Mouse (Mus musculus) urinary bladder, adult 18-20 months (tissue): ENCODE measurements around the gene Gm37240.

Experiments used
- DNase-seq, 2 experiments: peaks; one replicate each; pipeline ENCODE4 v3.0.0; 2022; ENCODE audit warnings: low spot score in 2 of 2, mixed read lengths in 2 of 2

Gene Gm37240

GRCm38 (mm10) chr3:85140488-85140887, 746.8 kb downstream of the Gm37240 start:
- DNase-seq = no peak

- DNase-seq = no peak
Measured at GRCm38 (mm10) chr3:85138407-85138806, 748.9 kb downstream of the Gm37240 start.

DNA sequence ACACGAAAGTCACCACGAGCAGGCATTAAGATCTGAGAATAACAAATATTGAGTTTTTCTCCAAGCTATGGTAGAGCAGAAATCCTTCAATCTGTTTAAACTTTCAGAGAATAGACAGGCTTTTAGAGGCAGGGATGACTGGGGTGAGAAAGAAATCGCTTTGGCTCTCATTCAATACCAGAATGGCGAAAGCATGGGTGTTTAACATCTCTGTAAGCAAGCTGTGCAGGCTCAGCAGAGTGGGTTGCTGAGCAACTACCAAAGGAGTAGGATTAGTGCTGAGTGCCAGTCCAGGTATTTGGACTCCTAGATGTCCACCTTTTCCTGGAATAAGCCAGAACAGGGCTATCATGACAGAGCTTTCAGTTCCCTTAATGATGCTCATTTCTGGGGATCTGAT, 753.8 kb downstream of the Gm37240 start:
- no peak for DNase-seq

GRCm38 (mm10) chr3:85131878-85132277, 755.4 kb downstream of the Gm37240 start:
- no peak for DNase-seq

GRCm38 (mm10) chr3:85128546-85128945, 758.8 kb downstream of the Gm37240 start:
- DNase-seq = no peak

DNA sequence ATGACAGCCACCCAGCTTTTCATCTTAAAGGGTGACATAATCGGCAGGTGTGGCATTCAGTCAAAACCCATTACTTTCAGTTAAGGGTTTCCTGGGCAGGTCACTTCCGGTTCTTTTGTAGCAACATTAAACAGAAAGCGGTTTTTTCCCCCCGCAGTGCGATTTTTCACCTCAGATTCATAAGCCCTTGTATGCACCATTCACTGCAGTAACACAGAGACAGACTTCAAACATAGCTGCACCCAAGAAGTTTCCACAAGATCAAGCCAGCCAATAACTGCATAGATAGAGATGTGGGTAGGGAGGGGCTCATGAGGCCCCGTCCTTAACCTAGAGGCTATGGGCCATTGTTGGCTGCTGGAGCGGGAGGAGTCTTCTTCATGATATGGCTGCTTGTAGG, 760.3 kb downstream of the Gm37240 start:
- no peak for DNase-seq

DNA sequence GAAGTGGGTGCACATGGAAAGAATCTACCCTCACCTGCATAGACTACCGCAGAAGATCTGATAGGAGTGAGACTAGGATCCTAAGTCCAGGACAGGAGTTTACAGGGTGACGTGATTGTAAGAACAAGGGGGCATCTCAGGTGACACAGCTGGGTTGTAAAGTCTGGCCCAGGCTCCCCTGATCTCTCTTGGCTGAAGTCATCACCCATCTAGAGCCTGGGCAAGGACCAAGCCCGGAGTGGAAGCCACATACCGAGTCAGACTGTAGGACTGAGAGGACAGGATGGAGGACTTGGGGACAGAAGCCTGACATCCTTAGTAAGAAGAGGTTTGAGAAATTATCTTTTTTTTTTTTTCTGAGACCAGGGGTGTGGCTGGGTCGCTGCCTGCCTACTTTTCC, 761.8 kb downstream of the Gm37240 start:
- DNase-seq = no peak

DNA sequence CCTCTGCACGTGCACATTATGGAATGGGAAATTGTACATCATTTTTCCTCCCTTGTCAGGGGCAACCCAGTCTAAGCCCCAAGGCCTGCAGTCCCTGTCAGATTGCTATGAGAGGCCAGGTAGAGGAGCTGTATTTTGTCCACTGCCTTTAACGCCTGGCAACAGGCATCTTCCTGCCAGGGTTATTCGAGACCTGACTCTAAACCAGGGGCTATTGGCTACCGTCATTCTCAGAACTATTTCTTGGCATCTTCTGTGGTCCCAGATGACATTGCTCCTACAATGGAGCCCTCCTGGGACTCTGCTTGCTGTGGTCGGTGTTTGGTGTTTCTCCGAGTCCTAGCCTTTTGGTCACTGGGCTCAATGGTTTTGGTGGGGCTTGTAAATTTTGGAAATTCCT, 762.4 kb downstream of the Gm37240 start:
- no peak for DNase-seq

DNA sequence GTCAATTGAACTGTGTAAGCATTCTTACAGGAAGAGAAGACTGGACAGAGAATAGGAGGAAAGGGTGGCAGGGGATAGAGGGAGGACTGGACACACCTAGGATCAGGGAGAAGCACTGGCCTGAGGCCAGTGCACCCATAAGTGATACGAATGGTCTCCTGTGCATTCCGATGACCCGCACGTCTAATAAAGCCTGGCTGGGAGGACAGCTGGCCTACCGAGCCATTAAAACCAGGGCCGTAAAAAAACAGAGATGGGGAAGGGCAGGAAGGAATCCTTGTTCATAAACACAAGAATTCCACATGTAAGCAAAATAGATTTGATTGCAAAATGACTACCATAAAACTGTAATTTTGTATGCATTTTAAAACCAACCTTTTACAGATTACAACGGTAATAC, 762.9 kb downstream of the Gm37240 start:
- no peak for DNase-seq

DNA sequence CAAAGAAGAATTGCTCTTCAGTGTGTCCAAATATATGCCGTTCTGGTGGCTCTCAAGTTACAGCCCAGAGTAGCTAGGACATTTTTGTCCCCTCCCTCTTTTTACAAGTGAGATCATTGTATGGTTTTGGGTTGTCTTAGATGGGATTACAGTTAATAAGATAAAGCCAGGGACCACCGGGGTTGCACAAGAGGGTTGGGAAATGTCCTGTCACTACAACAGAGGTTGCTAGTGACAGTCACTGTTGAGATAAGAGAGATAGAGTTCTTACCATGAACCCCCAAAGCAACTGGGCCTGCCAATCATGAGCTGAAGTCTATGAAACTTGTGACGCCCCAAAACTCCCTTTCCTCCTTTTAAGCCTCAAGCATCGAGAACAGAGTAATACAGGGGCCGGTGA, 769.6 kb downstream of the Gm37240 start:
- DNase-seq = no peak

- no peak for DNase-seq
Measured at GRCm38 (mm10) chr3:85117014-85117413, 770.3 kb downstream of the Gm37240 start.

GRCm38 (mm10) chr3:85115959-85116543, 771.3 kb downstream of the Gm37240 start:
- no peak for DNase-seq

DNA sequence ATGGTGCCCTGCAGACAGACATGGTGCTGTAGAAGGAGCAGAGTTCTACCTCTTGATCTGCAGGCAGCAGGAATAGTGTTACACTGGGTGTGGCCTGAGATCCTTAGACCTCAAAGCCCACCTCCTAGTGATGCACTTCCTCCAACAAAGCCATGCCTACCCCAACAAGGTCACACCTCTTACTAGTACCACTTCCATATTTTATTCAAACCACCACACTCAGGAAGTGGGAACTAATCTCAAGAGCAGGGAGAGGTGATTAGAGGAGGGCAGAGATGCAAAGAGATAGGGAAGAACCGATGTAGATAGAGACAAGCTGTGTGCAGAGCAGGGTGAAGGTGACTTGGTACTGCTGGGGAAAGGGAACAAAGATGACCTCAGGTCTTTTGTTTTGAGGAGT, 773.8 kb downstream of the Gm37240 start:
- no peak for DNase-seq

DNA sequence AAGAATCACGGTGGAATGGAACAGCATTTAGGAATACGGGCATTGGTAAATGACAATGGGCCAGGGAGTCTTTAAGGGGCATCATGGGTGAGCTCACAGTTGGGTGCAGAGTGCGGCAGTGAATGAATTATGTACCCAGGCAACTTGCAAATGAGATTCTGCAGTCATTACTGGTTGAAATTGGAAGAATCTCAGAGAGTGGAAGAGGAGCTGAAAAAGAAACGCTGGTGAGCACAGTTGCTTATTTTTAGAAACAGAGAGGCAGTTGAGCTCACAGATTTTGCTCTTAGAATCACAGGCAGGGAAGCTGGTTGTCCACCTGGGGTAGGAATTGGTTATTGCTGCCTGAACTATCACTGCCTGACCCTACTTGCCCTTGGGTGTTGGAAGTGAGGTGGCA, 776.6 kb downstream of the Gm37240 start:
- no peak for DNase-seq

- no peak for DNase-seq
Measured at GRCm38 (mm10) chr3:85109221-85109620, 778.1 kb downstream of the Gm37240 start.

GRCm38 (mm10) chr3:85108396-85108795, 778.9 kb downstream of the Gm37240 start:
- DNase-seq = no peak

GRCm38 (mm10) chr3:85106956-85107355, 780.4 kb downstream of the Gm37240 start:
- DNase-seq = no peak

DNA sequence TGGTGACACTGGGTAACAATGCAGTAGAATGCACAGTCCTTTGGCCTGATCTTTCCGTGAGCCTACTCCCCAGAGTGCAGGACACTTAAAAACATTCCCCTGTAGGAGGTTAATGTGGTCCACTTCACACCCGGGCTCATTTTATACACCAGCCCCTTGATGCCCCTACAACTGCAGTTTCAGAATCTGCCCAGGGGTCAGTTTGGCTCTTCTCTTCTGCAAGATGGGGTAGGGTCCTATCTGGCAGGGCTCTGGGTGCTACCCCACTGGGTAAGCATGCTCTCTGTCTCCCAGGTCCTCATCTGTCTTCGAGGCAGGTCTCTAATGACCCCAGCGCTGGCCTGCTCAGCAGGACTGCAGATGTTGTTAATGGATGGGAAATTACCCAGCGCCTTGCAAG, 783.0 kb downstream of the Gm37240 start:
- no peak for DNase-seq

GRCm38 (mm10) chr3:85080882-85081558, 806.3 kb downstream of the Gm37240 start:
- no peak for DNase-seq

GRCm38 (mm10) chr3:85064113-85064512, 823.2 kb downstream of the Gm37240 start:
- no peak for DNase-seq

GRCm38 (mm10) chr3:85060153-85060552, 827.2 kb downstream of the Gm37240 start:
- no peak for DNase-seq

DNA sequence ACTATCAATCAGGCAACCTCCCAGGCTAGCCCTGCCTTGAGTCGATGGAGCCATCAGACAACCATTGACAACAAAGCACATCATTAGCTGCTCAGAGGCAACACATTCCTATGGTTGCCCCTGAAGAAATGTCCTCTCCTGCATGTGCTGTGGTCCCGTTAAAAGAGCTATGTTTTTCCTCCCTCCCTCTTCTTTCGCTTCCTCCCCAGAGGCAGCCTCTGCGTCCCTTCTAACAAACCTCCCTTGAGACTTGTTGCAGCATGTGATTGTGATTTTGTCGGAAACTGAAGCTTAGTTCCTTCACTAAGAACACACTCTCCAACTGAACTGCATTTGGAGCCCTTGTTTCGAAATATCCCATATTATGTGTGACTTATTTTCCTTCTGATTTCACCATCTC, 830.1 kb downstream of the Gm37240 start:
- DNase-seq = no peak

DNA sequence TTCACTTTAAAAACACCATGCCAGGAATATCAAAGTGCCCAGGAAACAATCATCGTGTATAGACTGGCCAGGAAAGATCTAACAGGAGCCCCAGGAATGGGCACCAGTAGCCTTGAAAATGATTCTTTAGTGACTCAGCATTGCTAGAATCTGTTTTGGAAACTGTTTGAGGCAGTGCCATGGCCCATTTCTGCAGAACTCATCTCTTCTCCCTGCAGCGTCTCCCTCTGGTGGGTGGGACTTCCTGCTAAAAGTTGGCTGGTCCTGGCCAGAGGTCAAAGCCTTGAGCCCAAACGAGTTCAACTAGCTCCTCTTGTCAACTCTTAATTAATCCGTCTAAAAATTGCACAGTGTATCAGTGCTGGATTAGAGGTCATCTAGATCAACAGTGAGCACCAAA, 833.8 kb downstream of the Gm37240 start:
- DNase-seq = no peak

DNA sequence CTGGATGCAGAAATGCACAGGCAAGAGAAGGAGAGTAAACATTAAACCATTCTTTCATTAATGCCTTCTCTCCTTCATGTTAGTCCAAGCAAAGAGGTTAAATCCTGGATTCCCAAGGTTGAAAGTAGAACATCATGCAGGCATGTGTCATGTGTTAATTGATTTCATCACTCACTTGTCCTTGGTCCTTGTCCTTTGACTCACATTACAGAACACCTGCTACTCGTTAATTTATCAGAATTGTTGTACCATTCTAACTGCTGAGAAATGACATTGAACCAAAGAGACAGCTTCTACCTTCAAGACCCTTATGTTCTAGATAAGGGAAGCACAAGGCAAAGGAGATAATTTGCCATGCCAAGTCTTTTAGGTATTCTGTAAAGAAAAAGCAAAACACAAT, 835.1 kb downstream of the Gm37240 start:
- no peak for DNase-seq
